Mouse (Mus musculus): ENCODE results near the gene Itpr3. TPM values are rescaled to one million over a fixed set of nuclear protein-coding genes. Genes with fewer than 3 reads are reported as not detected.
A peak's percentile ranks its signal among the peaks of the same experiment; 100 is the strongest.

The Itpr3 gene
- polyA plus RNA-seq, 2 experiments = 5.1 to 12.4 TPM

- ATAC-seq (ENCODE audit: low FRiP score, low read depth) (no peak), DNase-seq (ENCODE audit: low spot score) (no peak)
- no peak overlapping the region for H3K4me3 ChIP-seq (replicated peaks; ENCODE audit: low read length)
- no peak overlapping the region for H3K4me2 ChIP-seq (replicated peaks; ENCODE audit: low read depth, low read length, severe bottlenecking)
- H3K4me1 ChIP-seq (ENCODE audit: control insufficient read depth, insufficient read depth, low read length) = peaks cover 10% of the 10 kb centered on the region
- WGBS = 74% methylated on average over 7 of the region's 7 CpGs
- TF ChIP-seq POLR2A (IDR thresholded peaks at IDR 0.05; ENCODE audit: borderline replicate concordance, extremely low read depth, insufficient read depth, insufficient read length) = no peak
- no peaks in the 10 kb centered on the region for H3K9me3 ChIP-seq (ENCODE audit: control insufficient read depth, low read length)
- H3K36me3 ChIP-seq (ENCODE audit: control insufficient read depth, insufficient read depth, low read length) = peaks cover 52% of the 10 kb centered on the region
- no peak overlapping the region for H3K27ac ChIP-seq (replicated peaks; ENCODE audit: low read depth, low read length)
- H3K27me3 ChIP-seq (ENCODE audit: control insufficient read depth, insufficient read depth, low read length) = no peaks in the 10 kb centered on the region
- H3K9ac ChIP-seq (ENCODE audit: low read depth, low read length, severe bottlenecking) = no peak overlapping the region
Observed at GRCm38 (mm10) chr17:27121781-27122180, 64.7 kb downstream of the Itpr3 start.

GRCm38 (mm10) chr17:27122701-27123100 lies 65.6 kb downstream of the Itpr3 start:
- Histone ChIP-seq H3K4me1 (ENCODE audit: control insufficient read depth, insufficient read depth, low read length) (peaks cover 10% of the 10 kb centered on the region), H3K4me3 (replicated peaks; ENCODE audit: low read length) (no peak overlapping the region), H3K9me3 (ENCODE audit: control insufficient read depth, low read length) (no peaks in the 10 kb centered on the region), H3K36me3 (ENCODE audit: control insufficient read depth, insufficient read depth, low read length) (peaks cover 44% of the 10 kb centered on the region), H3K27ac (replicated peaks; ENCODE audit: low read depth, low read length) (no peak overlapping the region), H3K9ac (ENCODE audit: low read depth, low read length, severe bottlenecking) (no peak overlapping the region), H3K4me2 (replicated peaks; ENCODE audit: low read depth, low read length, severe bottlenecking) (no peak overlapping the region), H3K27me3 (ENCODE audit: control insufficient read depth, insufficient read depth, low read length) (no peaks in the 10 kb centered on the region)
- 82% methylated on average over 11 of the region's 11 CpGs for WGBS
- DNase-seq (ENCODE audit: low spot score) (no peak), ATAC-seq (ENCODE audit: low FRiP score, low read depth) (no peak)
- no peak for TF ChIP-seq POLR2A (IDR thresholded peaks at IDR 0.05; ENCODE audit: borderline replicate concordance, extremely low read depth, insufficient read depth, insufficient read length)

GRCm38 (mm10) chr17:27123103-27123502 lies 66.0 kb downstream of the Itpr3 start:
- Histone ChIP-seq H3K9me3 (ENCODE audit: control insufficient read depth, low read length) (no peaks in the 10 kb centered on the region), H3K27ac (replicated peaks; ENCODE audit: low read depth, low read length) (no peak overlapping the region), H3K36me3 (ENCODE audit: control insufficient read depth, insufficient read depth, low read length) (peaks cover 43% of the 10 kb centered on the region), H3K27me3 (ENCODE audit: control insufficient read depth, insufficient read depth, low read length) (no peaks in the 10 kb centered on the region), H3K4me2 (replicated peaks; ENCODE audit: low read depth, low read length, severe bottlenecking) (no peak overlapping the region), H3K4me1 (ENCODE audit: control insufficient read depth, insufficient read depth, low read length) (peaks cover 10% of the 10 kb centered on the region), H3K9ac (ENCODE audit: low read depth, low read length, severe bottlenecking) (no peak overlapping the region), H3K4me3 (replicated peaks; ENCODE audit: low read length) (no peak overlapping the region)
- DNase-seq (ENCODE audit: low spot score) (no peak), ATAC-seq (ENCODE audit: low FRiP score, low read depth) (no peak)
- 86% methylated on average over 2 of the region's 2 CpGs for WGBS
- no peak for TF ChIP-seq POLR2A (IDR thresholded peaks at IDR 0.05; ENCODE audit: borderline replicate concordance, extremely low read depth, insufficient read depth, insufficient read length)

GRCm38 (mm10) chr17:27123813-27124375 lies 66.8 kb downstream of the Itpr3 start:
- Histone ChIP-seq H3K27ac (replicated peaks; ENCODE audit: low read depth, low read length) (no peak overlapping the region), H3K36me3 (ENCODE audit: control insufficient read depth, insufficient read depth, low read length) (peaks cover 43% of the 10 kb centered on the region)
- TF ChIP-seq POLR2A (IDR thresholded peaks at IDR 0.05; ENCODE audit: borderline replicate concordance, extremely low read depth, insufficient read depth, insufficient read length) = no peak

GRCm38 (mm10) chr17:27125185-27125584 lies 68.1 kb downstream of the Itpr3 start:
- no peak overlapping the region for H3K4me2 ChIP-seq (replicated peaks; ENCODE audit: low read depth, low read length, severe bottlenecking)
- H3K27me3 ChIP-seq (ENCODE audit: control insufficient read depth, insufficient read depth, low read length) = no peaks in the 10 kb centered on the region
- DNase-seq (ENCODE audit: low spot score) (peak; percentile 42), ATAC-seq (ENCODE audit: low FRiP score, low read depth) (peak; percentile 35; the same call in 1 of the 2 replicates)
- no peaks in the 10 kb centered on the region for H3K9me3 ChIP-seq (ENCODE audit: control insufficient read depth, low read length)
- no peak overlapping the region for H3K9ac ChIP-seq (ENCODE audit: low read depth, low read length, severe bottlenecking)
- no peak for TF ChIP-seq POLR2A (IDR thresholded peaks at IDR 0.05; ENCODE audit: borderline replicate concordance, extremely low read depth, insufficient read depth, insufficient read length)
- peaks cover 50% of the 10 kb centered on the region for H3K36me3 ChIP-seq (ENCODE audit: control insufficient read depth, insufficient read depth, low read length)
- no peak overlapping the region for H3K4me3 ChIP-seq (replicated peaks; ENCODE audit: low read length)
- H3K27ac ChIP-seq (replicated peaks; ENCODE audit: low read depth, low read length) = no peak overlapping the region
- WGBS = 31% methylated on average over 12 of the region's 12 CpGs
- H3K4me1 ChIP-seq (ENCODE audit: control insufficient read depth, insufficient read depth, low read length) = peaks cover 10% of the 10 kb centered on the region; the same call in 1 of the 2 replicates

More at GRCm38 (mm10) chr17:27123813-27124375, 66.8 kb downstream of the Itpr3 start:
- DNase-seq (ENCODE audit: low spot score) = no peak
- H3K4me1 ChIP-seq (ENCODE audit: control insufficient read depth, insufficient read depth, low read length) = peaks cover 10% of the 10 kb centered on the region
- H3K27me3 ChIP-seq (ENCODE audit: control insufficient read depth, insufficient read depth, low read length) = no peaks in the 10 kb centered on the region
- H3K9ac ChIP-seq (ENCODE audit: low read depth, low read length, severe bottlenecking) = no peak overlapping the region
- no peaks in the 10 kb centered on the region for H3K9me3 ChIP-seq (ENCODE audit: control insufficient read depth, low read length)
- 90% methylated on average over 7 of the region's 7 CpGs for WGBS
- H3K4me2 ChIP-seq (replicated peaks; ENCODE audit: low read depth, low read length, severe bottlenecking) = no peak overlapping the region
- ATAC-seq (ENCODE audit: low FRiP score, low read depth) = no peak
- H3K4me3 ChIP-seq (replicated peaks; ENCODE audit: low read length) = no peak overlapping the region
